Mouse (Mus musculus): ENCODE results near the gene Hif3a.
A peak's percentile ranks its signal among the peaks of the same experiment; 100 is the strongest.

GRCm38 (mm10) chr7:17002375-17003195 lies 59.6 kb downstream of the Hif3a start:
- TF ChIP-seq CTCF (IDR thresholded peaks at IDR 0.05; ENCODE audit: borderline replicate concordance, control insufficient read depth, extremely low read depth, insufficient read depth, low read length, poor library complexity) (peak; percentile 94), POLR2A (IDR thresholded peaks at IDR 0.05; ENCODE audit: control insufficient read depth, extremely low read depth, insufficient read depth, low read length, poor library complexity) (0 out of 2 replicates have a peak, but pooled peaks have one; percentile 11)
